ENCODE assay signal across 10 mouse cellular contexts in the genomic region with DNA sequence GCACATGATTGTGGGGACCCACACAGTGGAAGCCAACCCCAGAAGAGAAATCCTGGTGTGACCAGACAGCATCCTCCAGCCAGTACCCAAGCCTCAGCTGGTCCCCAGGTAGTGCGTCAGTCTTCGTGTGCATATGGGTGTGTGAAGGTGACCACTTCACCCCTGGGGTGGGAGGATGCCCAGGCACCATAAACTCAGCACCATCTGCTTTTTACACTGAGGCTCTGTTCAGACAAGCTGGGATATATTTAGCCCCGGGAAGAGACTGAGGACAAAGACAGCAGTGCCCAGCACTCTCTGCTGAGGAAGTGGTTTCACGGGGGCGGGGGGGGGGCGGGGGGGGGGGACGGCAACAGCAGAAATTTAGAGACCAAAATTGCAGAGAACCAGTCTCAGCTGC. TPM values are rescaled to one million over a fixed set of nuclear protein-coding genes. Genes with fewer than 3 reads are reported as not detected.
DNase-seq lines count a peak whose midpoint lies in the region; ATAC-seq and TF ChIP-seq lines count a peak whose summit lies in the region.
"Had no signal": no experiment of that assay in that cellular context is flagged by ENCODE, and none has a peak within 500 bp of the region (broad histone marks: within the 10 kb centered on the region; RNA-seq: fewer than 3 reads in every experiment).

No protein-coding gene starts in this region.

- no peaks in the 10 kb centered on the region for H3K36me3 ChIP-seq in heart, embryonic 12.5 days
- H3K36me3 ChIP-seq in CH12.LX (replicated peaks in 1 of 2; ENCODE audit: control insufficient read depth in 1 of 2, insufficient read depth in 1 of 2, low read length in 1 of 2), result peaks cover 69 to 93% of the 10 kb centered on the region in 2 experiments
- H3K36me3 ChIP-seq in heart, postnatal 0 days (replicated peaks; ENCODE audit: control insufficient read depth, insufficient read depth, low read length), result peaks cover 9% of the 10 kb centered on the region; the same call in 1 of the 2 replicates

- peak; percentile 51; the same call in 1 of the 2 replicates for TF ChIP-seq EP300 in CH12.LX (IDR thresholded peaks at IDR 0.05; ENCODE audit: low read length)
- no peak for TF ChIP-seq EP300 in heart, postnatal 0 days (IDR thresholded peaks at IDR 0.05; ENCODE audit: low read depth)

- no peak for DNase-seq in heart, postnatal 14 days
- DNase-seq in left cerebral cortex, postnatal 14 days (ENCODE audit: low spot score in 2 of 2), result peak; percentile 48 to 63
- DNase-seq in left cerebral cortex, adult 9 months (ENCODE audit: low spot score in 2 of 2), result no peak
- peak; percentile 59 for DNase-seq in CH12.LX (ENCODE audit: extremely low read depth)
- DNase-seq in heart, postnatal 0 days (ENCODE audit: low spot score), result no peak
- DNase-seq in retina, embryonic 14.5 days (ENCODE audit: low spot score), result no peak

- H3K4me2 ChIP-seq in heart, embryonic 12.5 days, result no peak overlapping the region
- H3K4me2 ChIP-seq in CH12.LX (ENCODE audit: insufficient read depth, low read depth, poor library complexity, severe bottlenecking), result peak overlapping the region; percentile 24; the same call in 1 of the 2 replicates
- no peak overlapping the region for H3K4me2 ChIP-seq in heart, postnatal 0 days (ENCODE audit: low read depth, low read length)

- H3K9ac ChIP-seq in heart, embryonic 12.5 days, result no peak overlapping the region
- no peak overlapping the region for H3K9ac ChIP-seq in CH12.LX (ENCODE audit: insufficient read depth, low read depth)
- no peak overlapping the region for H3K9ac ChIP-seq in heart, postnatal 0 days (replicated peaks; ENCODE audit: low read depth, low read length)

- no peak for TF ChIP-seq CTCF in CH12.LX (conservative IDR thresholded peaks at IDR 0.05 in 1 of 2, IDR thresholded peaks at IDR 0.05 in 1 of 2; ENCODE audit: low read depth in 2 of 2, low read length in 2 of 2)
- TF ChIP-seq CTCF in heart, postnatal 0 days (IDR thresholded peaks at IDR 0.05; ENCODE audit: low read depth), result no peak

- peaks cover 2% of the 10 kb centered on the region; the same call in 1 of the 2 replicates for H3K79me2 ChIP-seq in CH12.LX (replicated peaks; ENCODE audit: control insufficient read depth, extremely low read depth, insufficient read depth, poor library complexity, severe bottlenecking)

- 0 out of 2 replicates have a peak, but pooled peaks have one; percentile 12 for ATAC-seq in heart, embryonic 12.5 days (ENCODE audit: insufficient number of reproducible peaks, low FRiP score)
- no peak for ATAC-seq in heart, postnatal 0 days (ENCODE audit: insufficient read depth, low read depth)
- no peak for ATAC-seq in CD4-positive, CD25-positive, alpha-beta regulatory T cell, adult 4 months
- ATAC-seq: forebrain, embryonic 16.5 days; midbrain, embryonic 16.5 days had no signal

- dilution Hi-C loops in CH12.LX (cut with MboI; ENCODE audit: extremely low pct_ligation_motif_present, extremely low pct_unique_long_range_greater_than_20kb, low sequenced_read_pairs), result no loop called here

- intact Hi-C loops in heart, postnatal 14 days (cut with DNase I), result no loop called here
- intact Hi-C loops in left cerebral cortex, postnatal 14 days (cut with DNase I), result loop anchor here (5.0 kb wide), 1 partner anchor 79 kb away; no protein-coding TSS in a partner anchor

- no peak for TF ChIP-seq POLR2A in CH12.LX (IDR thresholded peaks at IDR 0.05; ENCODE audit: low read depth, low read length)

- H3K4me1 ChIP-seq in heart, embryonic 12.5 days (replicated peaks), result peaks cover 21% of the 10 kb centered on the region
- peaks cover 41 to 93% of the 10 kb centered on the region in 2 experiments for H3K4me1 ChIP-seq in CH12.LX (ENCODE audit: control insufficient read depth in 1 of 2, insufficient read depth in 2 of 2)
- H3K4me1 ChIP-seq in heart, postnatal 0 days (ENCODE audit: control insufficient read depth, insufficient read depth), result peaks cover 20% of the 10 kb centered on the region

- in situ Hi-C loops in CH12.LX (cut with MboI; ENCODE audit: low pct_ligation_motif_present, low pct_unique_long_range_greater_than_20kb, low sequenced_read_pairs), result no loop called here

- TF ChIP-seq RAD21 in CH12.LX (IDR thresholded peaks at IDR 0.05; ENCODE audit: low read depth, low read length), result no peak; the same call in 1 of the 2 replicates

- 17% methylated on average over 7 of the region's 7 CpGs for WGBS in heart, embryonic 12.5 days
- 18% methylated on average over 7 of the region's 7 CpGs for WGBS in heart, postnatal 0 days

- H3K9me3 ChIP-seq in heart, embryonic 12.5 days (replicated peaks), result no peaks in the 10 kb centered on the region
- H3K9me3 ChIP-seq in CH12.LX (replicated peaks; ENCODE audit: low read length), result no peaks in the 10 kb centered on the region
- no peaks in the 10 kb centered on the region for H3K9me3 ChIP-seq in heart, postnatal 0 days (replicated peaks; ENCODE audit: control insufficient read depth, low read length)

- H3K4me3 ChIP-seq in heart, embryonic 12.5 days, result no peak overlapping the region
- peak overlapping the region in 1 of 3 experiments; percentile 15 for H3K4me3 ChIP-seq in CH12.LX (replicated peaks in 1 of 3; ENCODE audit: low read depth in 2 of 3, low read length in 2 of 3, poor library complexity in 1 of 3)
- no peak overlapping the region for H3K4me3 ChIP-seq in heart, postnatal 0 days (ENCODE audit: low read depth, low read length)

- no peak overlapping the region for H3K27ac ChIP-seq in heart, embryonic 12.5 days (ENCODE audit: poor library complexity, severe bottlenecking)
- H3K27ac ChIP-seq in CH12.LX (ENCODE audit: insufficient read depth, low read depth), result peak overlapping the region; percentile 61
- H3K27ac ChIP-seq in heart, postnatal 0 days (ENCODE audit: low read depth), result peak overlapping the region; percentile 48; the same call in 1 of the 2 replicates

- no peaks in the 10 kb centered on the region; the same call in 1 of the 2 replicates for H3K27me3 ChIP-seq in heart, embryonic 12.5 days (replicated peaks)
- no peaks in the 10 kb centered on the region for H3K27me3 ChIP-seq in CH12.LX (replicated peaks)
- no peaks in the 10 kb centered on the region for H3K27me3 ChIP-seq in heart, postnatal 0 days (ENCODE audit: control insufficient read depth, insufficient read depth, low read length)

TF ChIP-seq in CH12.LX, 34 proteins besides CTCF, POLR2A, EP300 and RAD21:
- TF ChIP-seq BHLHE40 (IDR thresholded peaks at IDR 0.05; ENCODE audit: low read depth, low read length), result peak; percentile 69
- TF ChIP-seq TCF12 (IDR thresholded peaks at IDR 0.05; ENCODE audit: low read depth, low read length), result peak; percentile 75; the same call in 1 of the 2 replicates
- TF ChIP-seq ETS1 (conservative IDR thresholded peaks at IDR 0.05; ENCODE audit: low read depth, low read length), result peak; percentile 48; the same call in 1 of the 2 replicates
- TF ChIP-seq TBP (conservative IDR thresholded peaks at IDR 0.05; ENCODE audit: low read depth, low read length), result no peak
- TF ChIP-seq IRF4 (IDR thresholded peaks at IDR 0.05; ENCODE audit: low read depth, low read length), result 0 out of 2 replicates have a peak, but pooled peaks have one; percentile 43
- TF ChIP-seq ZKSCAN1 (IDR thresholded peaks at IDR 0.05; ENCODE audit: borderline replicate concordance, low read depth, low read length), result no peak
- TF ChIP-seq MAZ (IDR thresholded peaks at IDR 0.05; ENCODE audit: low read depth, low read length), result peak; percentile 51; the same call in 1 of the 2 replicates
- 0 out of 2 replicates have a peak, but pooled peaks have one; percentile 27 for TF ChIP-seq MXI1 (IDR thresholded peaks at IDR 0.05; ENCODE audit: low read depth, low read length)
- no peak for TF ChIP-seq HCFC1 (IDR thresholded peaks at IDR 0.05; ENCODE audit: low read depth, low read length)
- TF ChIP-seq ZC3H11A (IDR thresholded peaks at IDR 0.05; ENCODE audit: low read depth, low read length), result no peak
- no peak for TF ChIP-seq KAT2A (IDR thresholded peaks at IDR 0.05; ENCODE audit: insufficient replicate concordance, low read length)
- TF ChIP-seq CHD2 (IDR thresholded peaks at IDR 0.05; ENCODE audit: low read length), result no peak
- no peak for TF ChIP-seq USF1 (IDR thresholded peaks at IDR 0.05; ENCODE audit: low read depth, low read length)
- no peak for TF ChIP-seq PAX5 (IDR thresholded peaks at IDR 0.05; ENCODE audit: low read length)
- no peak; the same call in 1 of the 2 replicates for TF ChIP-seq SIN3A (IDR thresholded peaks at IDR 0.05; ENCODE audit: low read length)
- no peak for TF ChIP-seq E2F4 (IDR thresholded peaks at IDR 0.05; ENCODE audit: insufficient replicate concordance, low read depth, low read length)
- no peak for TF ChIP-seq MAX (IDR thresholded peaks at IDR 0.05; ENCODE audit: low read length)
- TF ChIP-seq UBTF (IDR thresholded peaks at IDR 0.05; ENCODE audit: low read depth, low read length), result no peak
- no peak for TF ChIP-seq NELFE (IDR thresholded peaks at IDR 0.05; ENCODE audit: low read depth, low read length)
- TF ChIP-seq SMC3 (IDR thresholded peaks at IDR 0.05; ENCODE audit: low read depth, low read length), result no peak
- no peak for TF ChIP-seq CHD1 (IDR thresholded peaks at IDR 0.05; ENCODE audit: low read depth, low read length)
- TF ChIP-seq MEF2A (IDR thresholded peaks at IDR 0.05; ENCODE audit: borderline replicate concordance, low read depth, low read length), result peak; percentile 90
- no peak for TF ChIP-seq NRF1 (IDR thresholded peaks at IDR 0.05; ENCODE audit: low read depth, low read length)
- no peak for TF ChIP-seq JUN (IDR thresholded peaks at IDR 0.05; ENCODE audit: insufficient read depth, low read depth, low read length)
- TF ChIP-seq GABPA (IDR thresholded peaks at IDR 0.05; ENCODE audit: insufficient replicate concordance, low read depth, low read length), result no peak

RNA-seq across cellular contexts. Expression of a gene that starts 30.4 kb away (rescaled TPM):
- 22.0 and 24.2 TPM in 2 replicates for polyA plus RNA-seq in heart, embryonic 12.5 days (2016; fragmentation: Nextera tagmentation; extraction: Ambion mirVana)
- total RNA-seq in heart, postnatal 14 days (2021), result 10 to 100 TPM; 23.4 to 24.3 TPM
- 10 to 100 TPM; 32.6 to 34.6 TPM for total RNA-seq in left cerebral cortex, postnatal 14 days (2021)
- total RNA-seq in CH12.LX (2012; rRNA removed) (11.2 and 18.4 TPM in 2 replicates), CH12.LX (2014; rRNA removed) (13.0 and 14.9 TPM in 2 replicates)
- 17.8 and 20.8 TPM in 2 replicates for polyA plus RNA-seq in CH12.LX (2012; ENCODE audit: insufficient read length, low read depth)
- 63.9 and 88.0 TPM in 2 replicates for total RNA-seq in heart, postnatal 0 days (2014; rRNA removed; ENCODE audit: low replicate concordance)
- 29.1 and 36.6 TPM in 2 replicates for polyA plus RNA-seq in heart, postnatal 0 days (2015; fragmentation: Nextera tagmentation; extraction: Ambion mirVana)
- polyA plus RNA-seq in CD4-positive, CD25-positive, alpha-beta regulatory T cell, adult 4 months (2017; shearing (Covaris generic)), result 100 to 1,000 TPM in 1 of 2 experiments, 10 to 100 TPM in 1; 71.0 to 112 TPM

Comparison
In these comparisons a context has a peak if more than half of its experiments do, and no peak if none do; other contexts are left out.
1. DNase-seq: peak in left cerebral cortex, postnatal 14 days (2 of 2) and CH12.LX (single experiment); none in heart, postnatal 14 days (0 of 2), left cerebral cortex, adult 9 months (0 of 2), heart, postnatal 0 days (single experiment) and retina, embryonic 14.5 days (single experiment).